Mouse (Mus musculus) v-Abl transformed pro-B cells (cell line): ENCODE measurements around the gene Stx5a.

Experiments
- in situ Hi-C, 2 experiments: fragments of 400-800 bp; cut with MboI; formaldehyde crosslinking; loops; one replicate each; pipeline ENCODE4 v1.15.1; 2025; ENCODE audit not compliant: unreplicated experiment in 2 of 2

Gene Stx5a

GRCm38 (mm10) chr19:8741243-8741869, at the start of gene Stx5a:
Gene Stx5a, plus strand, starts transcription at chr19:8741413.
- in situ Hi-C loops = loop anchor here in 1 of 2 experiments (5.0 to 25.0 kb wide), 2 partner anchors 76 to 196 kb away; partner anchors contain the start of genes Eml3, Mta2, Rom1 and Ttc9c

DNA sequence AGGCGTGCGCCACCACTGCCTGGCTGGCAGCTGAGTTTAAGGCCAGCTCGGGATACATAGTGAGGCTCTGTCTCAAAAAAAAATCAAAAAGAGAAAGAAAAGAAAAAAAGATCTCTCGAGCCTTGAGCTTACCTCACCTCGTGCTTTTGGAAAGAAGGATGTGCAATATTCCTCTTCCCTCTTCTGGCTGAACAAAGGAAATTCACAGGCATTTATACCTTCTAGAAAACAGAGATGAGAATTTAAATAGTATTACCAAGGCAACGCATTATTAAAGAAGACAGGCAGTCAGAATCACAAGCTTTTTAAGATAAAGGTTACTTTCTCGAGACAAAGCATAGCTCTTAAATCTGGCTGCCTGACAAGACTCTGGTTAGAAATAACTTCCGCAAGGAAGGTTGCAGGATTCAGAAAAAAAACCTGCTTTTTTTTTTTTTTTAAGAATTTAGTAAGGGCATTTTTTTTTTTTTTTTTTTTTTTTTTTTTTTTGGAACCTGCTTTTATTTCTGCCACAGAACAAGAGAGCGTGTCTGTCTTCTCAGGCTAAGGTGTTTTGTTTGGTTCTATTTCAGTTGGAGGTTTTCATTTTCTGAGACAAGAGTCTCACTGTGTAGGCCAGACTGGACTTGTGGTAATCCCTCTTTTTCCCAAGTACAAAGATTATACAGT, 49.2 kb upstream of the Stx5a start:
- in situ Hi-C loops = loop anchor here (25.0 kb wide), 3 partner anchors 955 to 1170 kb away; partner anchors contain the start of gene Scgb2a2 (in 1 of the 2)

GRCm38 (mm10) chr19:8692740-8693139, 48.5 kb upstream of the Stx5a start:
- in situ Hi-C loops = loop anchor here (25.0 kb wide), 3 partner anchors 955 to 1170 kb away; partner anchors contain the start of gene Scgb2a2 (in 1 of the 2)

DNA sequence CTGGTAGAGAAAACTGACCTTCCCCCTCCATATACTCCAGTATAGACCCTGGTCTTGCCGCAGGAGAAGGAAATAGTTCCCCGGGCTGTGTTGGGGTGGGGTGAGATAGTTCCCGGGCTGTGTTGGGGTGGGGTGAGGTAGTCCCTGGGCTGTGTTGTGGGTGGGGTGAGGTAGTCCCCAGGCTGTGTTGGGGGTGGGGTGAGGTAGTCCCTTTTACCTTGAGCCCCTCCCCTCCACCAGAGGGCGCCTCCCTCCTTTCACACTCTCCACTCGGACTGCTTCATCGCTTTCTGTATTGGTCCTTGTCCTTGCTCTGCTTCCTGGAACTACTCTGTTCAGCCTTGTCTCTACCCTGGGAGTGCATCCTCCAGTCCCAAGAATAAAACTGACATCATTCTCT, 45.9 kb upstream of the Stx5a start:
- in situ Hi-C loops = loop anchor here (25.0 kb wide), 3 partner anchors 958 to 1167 kb away; partner anchors contain the start of gene Scgb2a2 (in 1 of the 2)

- in situ Hi-C loops = loop anchor here (25.0 kb wide), 4 partner anchors 962 to 1513 kb away; partner anchors contain the start of genes Fen1 (in 1 of the 2), Scgb2a2 (in 1 of the 2) and Tmem258 (in 1 of the 2)
These were observed 41.6 kb upstream of the Stx5a start for GRCm38 (mm10) chr19:8699652-8700051.

- in situ Hi-C loops = loop anchor here in 1 of 2 experiments (25.0 kb wide), 1 partner anchor 1510 kb away; the partner anchor contains the start of genes Fen1 and Tmem258
These were observed 38.8 kb upstream of the Stx5a start for GRCm38 (mm10) chr19:8702458-8702857.

GRCm38 (mm10) chr19:8703571-8703970, 37.6 kb upstream of the Stx5a start:
- in situ Hi-C loops = loop anchor here in 1 of 2 experiments (25.0 kb wide), 1 partner anchor 1509 kb away; the partner anchor contains the start of genes Fen1 and Tmem258

GRCm38 (mm10) chr19:8705026-8705708, 36.0 kb upstream of the Stx5a start:
- in situ Hi-C loops = loop anchor here in 1 of 2 experiments (25.0 kb wide), 1 partner anchor 1507 kb away; the partner anchor contains the start of genes Fen1 and Tmem258

- in situ Hi-C loops = loop anchor here in 1 of 2 experiments (25.0 kb wide), 1 partner anchor 1506 kb away; the partner anchor contains the start of genes Fen1 and Tmem258
These were observed 35.0 kb upstream of the Stx5a start for GRCm38 (mm10) chr19:8706132-8706667.

- in situ Hi-C loops = loop anchor here in 1 of 2 experiments (25.0 kb wide), 1 partner anchor 1505 kb away; the partner anchor contains the start of genes Fen1 and Tmem258
These were observed 34.3 kb upstream of the Stx5a start for GRCm38 (mm10) chr19:8706930-8707329.

- in situ Hi-C loops = loop anchor here in 1 of 2 experiments (25.0 kb wide), 1 partner anchor 1503 kb away; the partner anchor contains the start of genes Fen1 and Tmem258
These were observed 32.3 kb upstream of the Stx5a start for GRCm38 (mm10) chr19:8708954-8709353.

DNA sequence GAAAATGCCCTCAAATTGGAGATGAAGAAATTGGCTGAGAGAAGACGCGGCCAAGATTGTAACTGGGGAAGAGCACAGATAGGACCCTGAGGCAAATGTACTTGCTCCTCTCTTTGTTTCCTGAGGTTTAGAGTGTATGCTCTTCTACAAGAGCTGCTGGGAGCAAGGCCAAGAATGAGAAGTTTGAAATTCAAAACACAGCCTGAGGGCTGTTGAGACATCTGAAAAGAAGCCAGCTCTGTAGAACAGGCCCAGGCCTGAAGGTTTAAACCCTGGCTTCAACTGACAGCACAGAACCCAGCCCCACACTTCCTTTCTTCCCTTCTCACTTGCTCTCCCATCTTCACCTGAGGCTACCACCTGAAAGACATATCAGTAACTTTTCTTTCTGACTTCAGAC, 31.2 kb upstream of the Stx5a start:
- in situ Hi-C loops = loop anchor here (10.0 to 25.0 kb wide), 3 partner anchors 115 to 1502 kb away; partner anchors contain the start of genes AC129217.1 (in 1 of the 2), Fen1 (in 1 of the 2), Hnrnpul2 (in 1 of the 2) and Tmem258 (in 1 of the 2)

DNA sequence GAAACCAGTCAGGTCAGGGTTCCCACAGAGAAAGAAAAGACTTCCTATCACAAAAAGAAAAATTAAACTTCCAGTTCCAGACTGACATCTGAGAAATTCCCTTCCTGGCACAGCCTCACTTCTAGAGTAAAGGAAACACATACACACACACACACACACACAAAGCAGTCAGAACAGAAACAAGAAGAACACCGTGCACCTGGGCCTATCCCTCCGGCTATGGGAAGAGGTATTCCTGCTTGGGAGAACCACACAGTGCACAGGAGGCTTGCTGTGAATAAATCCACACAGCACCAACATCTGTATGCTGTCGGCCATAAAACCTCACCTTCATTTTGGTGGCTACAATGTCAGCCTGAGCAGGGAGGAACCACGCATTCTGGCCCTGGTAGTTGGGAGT, 29.7 kb upstream of the Stx5a start:
- in situ Hi-C loops = loop anchor here (10.0 to 25.0 kb wide), 3 partner anchors 113 to 1501 kb away; partner anchors contain the start of genes AC129217.1 (in 1 of the 2), Fen1 (in 1 of the 2), Hnrnpul2 (in 1 of the 2) and Tmem258 (in 1 of the 2)

GRCm38 (mm10) chr19:8711949-8712869, 29.0 kb upstream of the Stx5a start:
- in situ Hi-C loops = loop anchor here (10.0 to 25.0 kb wide), 3 partner anchors 113 to 1500 kb away; partner anchors contain the start of genes AC129217.1 (in 1 of the 2), Fen1 (in 1 of the 2), Hnrnpul2 (in 1 of the 2) and Tmem258 (in 1 of the 2)

- in situ Hi-C loops = loop anchor here (10.0 to 25.0 kb wide), 3 partner anchors 112 to 1499 kb away; partner anchors contain the start of genes AC129217.1 (in 1 of the 2), Fen1 (in 1 of the 2), Hnrnpul2 (in 1 of the 2) and Tmem258 (in 1 of the 2)
These were observed 28.3 kb upstream of the Stx5a start for GRCm38 (mm10) chr19:8712870-8713305.

- in situ Hi-C loops = loop anchor here (10.0 to 25.0 kb wide), 3 partner anchors 111 to 1499 kb away; partner anchors contain the start of genes AC129217.1 (in 1 of the 2), Fen1 (in 1 of the 2), Hnrnpul2 (in 1 of the 2) and Tmem258 (in 1 of the 2)
These were observed 27.8 kb upstream of the Stx5a start for GRCm38 (mm10) chr19:8713306-8713996.

- in situ Hi-C loops = loop anchor here (10.0 to 25.0 kb wide), 3 partner anchors 111 to 1498 kb away; partner anchors contain the start of genes AC129217.1 (in 1 of the 2), Fen1 (in 1 of the 2), Hnrnpul2 (in 1 of the 2) and Tmem258 (in 1 of the 2)
These were observed 27.1 kb upstream of the Stx5a start for GRCm38 (mm10) chr19:8713997-8714652.
